Mouse (Mus musculus) embryonic fibroblast, embryonic 13.5 days (primary cell): ENCODE measurements around the gene Cept1.

Experiments used
- CTCF ChIP-seq: IDR thresholded peaks from 2 replicates; pipeline ENCODE4 v1.5.1; 2011; ENCODE audit warnings: mild to moderate bottlenecking, control low read depth, low read length, moderate library complexity, borderline replicate concordance; ENCODE audit not compliant: insufficient read depth
- POLR2A ChIP-seq: IDR thresholded peaks from 2 replicates; pipeline ENCODE4 v1.6.1; 2011; ENCODE audit warnings: low read depth, mild to moderate bottlenecking, control low read depth, low read length, moderate library complexity

- no peak for TF ChIP-seq CTCF
- no peak for TF ChIP-seq POLR2A
These were observed 85.5 kb downstream of the Cept1 start for GRCm38 (mm10) chr3:106462059-106462470.
